Mouse (Mus musculus): ENCODE measurements at regions not wholly inside any gene's neighbourhood (a gene's known extent, or its start where the extent isn't known, plus 50 kb on each side); places are given as distances from the start of the nearest gene placed in this dataset.

DNA sequence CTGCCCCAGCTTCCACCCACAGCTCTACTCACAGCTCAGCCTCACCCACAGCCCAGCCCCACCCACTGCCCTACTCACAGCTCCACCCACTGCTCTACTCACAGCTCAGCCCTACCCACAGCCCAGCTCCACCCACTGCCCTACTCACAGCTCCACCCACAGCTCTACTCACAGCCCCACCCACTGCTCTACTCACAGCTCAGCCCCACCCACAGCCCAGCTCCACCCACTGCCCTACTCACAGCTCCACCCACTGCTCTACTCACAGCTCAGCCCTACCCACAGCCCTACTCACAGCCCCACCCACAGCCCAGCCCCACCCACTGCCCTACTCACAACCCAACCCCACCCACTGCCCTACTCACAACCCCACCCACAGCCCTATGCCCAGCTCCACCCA, 56.5 kb upstream of the Phox2b start:
- DNase-seq (ENCODE audit: low read depth, low spot score): no peak

DNA sequence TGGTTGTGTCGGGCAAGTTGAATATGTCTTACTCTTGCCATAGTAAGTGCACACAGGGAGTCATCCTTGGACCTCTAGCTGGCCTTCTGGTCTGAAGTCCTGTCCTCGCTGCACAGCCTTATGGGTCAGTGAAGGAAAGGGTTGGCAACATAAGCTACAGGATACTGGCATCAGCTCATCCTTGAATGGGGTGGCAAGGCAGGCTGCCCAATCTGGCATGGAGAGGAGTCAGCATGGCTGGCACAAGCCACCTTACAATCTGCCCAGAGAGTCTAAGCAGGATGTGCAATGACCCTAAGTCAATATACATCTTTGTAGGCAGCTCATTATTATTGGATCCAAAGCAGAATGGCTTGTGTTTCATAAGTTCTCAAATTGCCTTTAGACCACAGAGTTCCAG, 57.8 kb upstream of the Phox2b start:
- DNase-seq (ENCODE audit: low read depth, low spot score): no peak

DNA sequence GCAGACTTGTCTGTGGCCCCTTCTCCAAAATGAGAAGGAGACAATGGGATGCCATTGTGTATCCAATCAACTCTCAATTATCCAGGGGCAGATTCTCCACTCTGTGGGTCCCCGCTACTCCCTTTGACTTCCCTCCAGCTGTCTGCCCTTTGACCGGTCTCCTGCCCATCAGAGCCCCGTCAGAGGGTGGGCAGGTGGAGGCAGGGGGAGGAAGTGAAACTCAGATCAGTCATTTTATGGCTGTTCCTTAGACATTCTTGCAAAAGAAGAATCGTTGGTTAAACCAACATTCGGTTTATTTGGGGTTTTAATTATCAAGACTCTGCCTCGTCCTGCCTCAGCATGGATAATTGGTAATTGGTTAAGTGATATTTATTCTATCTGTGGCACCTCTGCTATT, 77.7 kb upstream of the Phox2b start:
- DNase-seq (ENCODE audit: low read depth, low spot score): no peak

DNA sequence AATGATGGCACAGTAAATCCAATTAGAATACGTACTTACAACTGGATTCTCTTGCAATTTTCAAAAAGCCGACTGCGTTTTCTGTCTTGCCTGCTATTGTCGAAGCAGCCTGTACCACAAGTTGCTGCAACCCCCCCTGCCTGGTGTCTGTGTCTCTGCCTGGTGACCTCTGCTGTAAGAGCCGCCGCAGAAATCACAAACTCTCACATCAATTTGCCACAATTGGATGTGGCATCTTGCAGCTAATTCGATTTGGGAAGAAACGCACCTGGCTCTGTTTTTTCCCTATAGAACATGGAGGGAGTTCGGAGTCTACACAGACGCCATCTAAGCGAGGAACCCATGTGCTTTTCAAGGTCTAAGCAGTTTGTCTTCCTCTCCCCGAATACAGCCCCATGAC, 80.1 kb upstream of the Phox2b start:
- DNase-seq (ENCODE audit: low read depth, low spot score): no peak

DNA sequence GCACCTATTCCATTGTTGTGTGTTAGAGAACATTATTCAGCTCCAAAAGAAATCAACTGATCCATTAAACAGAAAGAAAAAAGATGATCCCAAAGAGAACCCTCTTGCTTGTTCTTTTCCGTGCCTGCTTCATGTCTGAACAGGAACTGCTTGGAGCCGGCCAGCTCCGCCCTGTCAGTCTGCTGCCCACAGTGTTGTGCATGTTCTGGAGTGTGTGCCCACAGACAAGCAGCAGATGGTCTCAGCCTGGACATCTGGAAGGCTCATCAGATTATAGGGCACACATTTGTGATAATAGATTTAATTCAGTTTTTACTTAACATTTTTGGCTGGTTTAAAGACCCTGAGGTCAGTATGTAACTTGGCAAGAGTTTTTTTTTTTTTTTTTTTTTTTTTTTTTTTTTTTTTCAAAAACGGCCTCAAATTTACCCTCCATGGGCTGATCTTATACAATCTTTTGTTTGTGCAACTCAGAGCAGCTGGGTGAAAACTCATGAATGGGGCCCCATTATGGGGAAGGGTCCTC, 70.9 kb upstream of the Tmem33 start:
- DNase-seq (ENCODE audit: low read depth, low spot score): peak; percentile 52

DNA sequence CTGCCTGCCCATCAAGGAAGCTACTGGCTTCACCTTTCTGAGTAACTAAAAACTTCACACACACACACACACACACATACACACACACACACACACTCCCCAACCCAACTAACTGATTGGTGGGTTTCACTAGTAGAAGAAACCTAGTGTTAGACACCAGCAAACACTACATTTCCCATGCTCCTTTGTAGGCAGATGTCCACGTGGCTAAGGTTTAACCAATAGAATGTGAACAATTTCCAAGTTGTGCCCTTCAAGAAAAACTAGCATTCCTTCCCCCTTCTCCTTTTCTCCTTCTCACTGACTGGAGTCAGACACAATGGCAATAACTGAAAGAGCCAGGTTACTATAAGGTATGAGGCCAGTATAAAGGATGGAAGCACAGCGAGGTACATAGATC, 66.3 kb upstream of the Tmem33 start:
- DNase-seq (ENCODE audit: low read depth, low spot score): no peak

DNA sequence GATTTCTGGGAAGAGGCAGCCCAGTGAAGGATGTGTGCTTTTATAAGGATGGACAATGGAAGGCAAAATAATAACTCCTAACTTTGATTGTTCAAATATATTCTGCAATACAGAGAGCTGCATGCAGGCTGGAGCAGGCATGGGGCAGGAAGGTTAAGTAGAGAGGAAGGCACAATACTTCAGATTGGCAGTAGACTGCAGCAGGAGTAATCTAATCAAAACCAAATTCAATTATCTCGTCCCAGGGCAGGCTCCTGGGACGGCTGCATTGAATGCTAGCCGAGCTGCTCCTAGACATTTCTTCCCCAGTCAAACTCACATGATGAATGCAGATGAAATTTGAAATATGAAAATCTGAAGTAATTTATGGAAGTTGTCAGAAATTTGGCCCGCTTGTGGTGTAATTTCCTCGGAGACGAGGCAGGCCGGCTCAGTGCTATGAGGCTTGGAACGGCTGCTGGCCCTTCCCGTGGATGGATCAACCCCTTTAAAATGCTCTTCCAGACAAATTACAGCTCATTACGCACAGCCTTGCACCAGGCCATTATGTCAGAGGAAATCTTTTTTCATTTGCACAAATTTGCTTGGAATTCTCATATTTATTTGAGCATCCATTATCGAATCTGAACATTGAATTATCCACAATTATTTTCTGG, 55.2 kb upstream of the Tmem33 start:
- DNase-seq (ENCODE audit: low read depth, low spot score): no peak
